Mouse (Mus musculus) MEL (cell line): ENCODE measurements at regions not wholly inside any gene's neighbourhood (a gene's known extent, or its start where the extent isn't known, plus 50 kb on each side); places are given as distances from the start of the nearest gene placed in this dataset.
A peak's percentile ranks its signal among the peaks of the same experiment; 100 is the strongest.

Experiments used
- DNase-seq: peaks from one replicate; pipeline ENCODE4 v3.0.0; 2011; ENCODE audit warnings: low read depth, low spot score
- H3K27ac ChIP-seq: 2 replicates; pipeline ENCODE4 v1.5.1; 2012; ENCODE audit warnings: low read depth, mild to moderate bottlenecking, control low read depth, low read length, moderate library complexity; ENCODE audit not compliant: control insufficient read depth
- H3K27me3 ChIP-seq, 2 experiments: fragments of 150-350 bp in 1 of 2; sonication (generic) in 1 of 2; 2 replicates each; pipeline ENCODE4 v1.6.1; 2012; ENCODE audit warnings: low read length in 2 of 2, mild to moderate bottlenecking in 2 of 2, improper control_type of control experiment in 1 of 2, moderate library complexity in 1 of 2; ENCODE audit not compliant: insufficient read depth in 2 of 2, control insufficient read depth in 1 of 2
- H3K36me3 ChIP-seq, 2 experiments: 2 replicates each; pipeline ENCODE4 v1.6.1; 2012 to 2014; ENCODE audit warnings: low read length in 2 of 2, improper control_type of control experiment in 1 of 2, inconsistent platforms in 1 of 2, mild to moderate bottlenecking in 1 of 2; ENCODE audit not compliant: insufficient read depth in 2 of 2, control insufficient read depth in 1 of 2
- H3K4me1 ChIP-seq, 2 experiments: fragments of 150-350 bp in 1 of 2; sonication (generic) in 1 of 2; 2 replicates each; pipeline ENCODE4 v1.6.1; 2012; ENCODE audit warnings: low read length in 2 of 2, improper control_type of control experiment in 1 of 2, mild to moderate bottlenecking in 1 of 2; ENCODE audit not compliant: insufficient read depth in 2 of 2, control insufficient read depth in 1 of 2
- H3K4me3 ChIP-seq, 2 experiments: fragments of 150-350 bp in 1 of 2; sonication (generic) in 1 of 2; 2 replicates each; pipeline ENCODE4 v1.5.1; 2012; ENCODE audit warnings: low read depth in 2 of 2, low read length in 2 of 2, mild to moderate bottlenecking in 2 of 2, moderate library complexity in 2 of 2, control low read depth in 1 of 2, improper control_type of control experiment in 1 of 2; ENCODE audit not compliant: control insufficient read depth in 1 of 2, insufficient read depth in 1 of 2
- H3K79me2 ChIP-seq: 2 replicates; pipeline ENCODE4 v1.6.1; 2012; ENCODE audit warnings: mild to moderate bottlenecking, low read length, moderate library complexity; ENCODE audit not compliant: control insufficient read depth, poor library complexity, insufficient read depth
- H3K9ac ChIP-seq: 2 replicates; pipeline ENCODE4 v1.6.1; 2012; ENCODE audit warnings: low read depth, mild to moderate bottlenecking, control low read depth, low read length, moderate library complexity; ENCODE audit not compliant: control insufficient read depth, poor library complexity, severe bottlenecking
- H3K9me3 ChIP-seq: fragments of 150-350 bp; sonication (generic); replicated peaks from 2 replicates; pipeline ENCODE4 v1.6.1; 2012; ENCODE audit warnings: mild to moderate bottlenecking, low read length, improper control_type of control experiment, moderate library complexity; ENCODE audit not compliant: insufficient read depth
- BHLHE40 ChIP-seq: IDR thresholded peaks from 2 replicates; pipeline ENCODE4 v1.6.1; 2012; ENCODE audit warnings: low read depth, mild to moderate bottlenecking, inconsistent platforms, low read length, improper control_type of control experiment, borderline replicate concordance
- CHD2 ChIP-seq: IDR thresholded peaks from 2 replicates; pipeline ENCODE4 v1.6.1; 2011; ENCODE audit warnings: low read length, improper control_type of control experiment
- HCFC1 ChIP-seq: IDR thresholded peaks from 2 replicates; pipeline ENCODE4 v1.6.1; 2012; ENCODE audit warnings: low read depth, mild to moderate bottlenecking, inconsistent platforms, low read length, improper control_type of control experiment, moderate library complexity
- JUND ChIP-seq: IDR thresholded peaks from 2 replicates; pipeline ENCODE4 v1.6.1; 2011; ENCODE audit warnings: low read depth, mild to moderate bottlenecking, improper control_type of control experiment, low read length
- MAZ ChIP-seq: IDR thresholded peaks from 2 replicates; pipeline ENCODE4 v1.6.1; 2012; ENCODE audit warnings: low read depth, mild to moderate bottlenecking, inconsistent platforms, low read length, improper control_type of control experiment
- MEF2A ChIP-seq: IDR thresholded peaks from 2 replicates; pipeline ENCODE4 v1.6.1; 2014; ENCODE audit warnings: low read depth, mild to moderate bottlenecking, inconsistent platforms, low read length, improper control_type of control experiment; ENCODE audit not compliant: poor library complexity, insufficient replicate concordance, severe bottlenecking; ENCODE audit errors: extremely low read depth
- MYB ChIP-seq: IDR thresholded peaks from 2 replicates; pipeline ENCODE4 v1.6.1; 2011; ENCODE audit warnings: mild to moderate bottlenecking, low read depth, low read length, improper control_type of control experiment
- NRF1 ChIP-seq: IDR thresholded peaks from 2 replicates; pipeline ENCODE4 v1.6.1; 2014; ENCODE audit warnings: low read depth, mild to moderate bottlenecking, inconsistent platforms, low read length, improper control_type of control experiment, moderate library complexity; ENCODE audit not compliant: poor library complexity, insufficient read depth, severe bottlenecking
- SMC3 ChIP-seq: IDR thresholded peaks from 2 replicates; pipeline ENCODE4 v1.6.1; 2011; ENCODE audit warnings: low read depth, low read length, improper control_type of control experiment
- UBTF ChIP-seq: IDR thresholded peaks from 2 replicates; pipeline ENCODE4 v1.6.1; 2012; ENCODE audit warnings: low read depth, mild to moderate bottlenecking, inconsistent platforms, low read length, improper control_type of control experiment, moderate library complexity, borderline replicate concordance; ENCODE audit not compliant: insufficient read depth
- USF1 ChIP-seq: IDR thresholded peaks from 2 replicates; pipeline ENCODE4 v1.6.1; 2014; ENCODE audit warnings: low read depth, mild to moderate bottlenecking, inconsistent platforms, low read length, improper control_type of control experiment, moderate library complexity
- USF2 ChIP-seq, 2 experiments: IDR thresholded peaks; 2 replicates each; pipeline ENCODE4 v1.6.1; 2011 to 2012; ENCODE audit warnings: improper control_type of control experiment in 2 of 2, low read length in 2 of 2, borderline replicate concordance in 1 of 2, inconsistent platforms in 1 of 2, low read depth in 1 of 2, mild to moderate bottlenecking in 1 of 2; ENCODE audit not compliant: insufficient read depth in 1 of 2
- ZC3H11A ChIP-seq: IDR thresholded peaks from 2 replicates; pipeline ENCODE4 v1.6.1; 2012; ENCODE audit warnings: low read depth, mild to moderate bottlenecking, inconsistent platforms, low read length, improper control_type of control experiment

DNA sequence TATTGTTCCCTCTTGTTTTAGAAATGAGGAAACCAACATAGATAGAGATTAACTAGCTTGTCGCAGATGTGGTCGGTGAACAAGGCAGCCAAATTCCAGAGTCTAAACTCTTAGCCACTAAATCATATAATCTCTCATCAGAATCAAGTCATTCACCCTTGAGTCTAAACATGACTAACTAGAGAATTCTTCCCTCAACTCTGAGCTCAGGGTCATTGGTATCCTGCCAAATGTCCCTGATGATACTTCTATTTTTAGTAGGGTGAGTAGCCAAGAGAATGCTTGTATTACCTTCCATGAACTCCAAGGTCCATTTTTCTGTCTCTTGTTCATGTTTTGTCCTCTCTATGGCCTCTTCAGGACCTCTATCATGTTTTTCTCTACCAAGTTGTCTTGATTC is 174.9 kb upstream of the Tars start:
- DNase-seq, result no peak
- H3K36me3 ChIP-seq, result no peaks in the 10 kb centered on the region
- no peaks in the 10 kb centered on the region for H3K9me3 ChIP-seq
- H3K4me3 ChIP-seq, result no peak overlapping the region
- no peaks in the 10 kb centered on the region for H3K79me2 ChIP-seq
- no peak overlapping the region for H3K9ac ChIP-seq
- H3K27ac ChIP-seq, result no peak overlapping the region
- TF ChIP-seq NRF1 (no peak), MYB (no peak), MEF2A (no peak), ZC3H11A (no peak)
- H3K27me3 ChIP-seq, result peaks cover 0 to 2% of the 10 kb centered on the region in 2 experiments; a peak in 3 of 4 replicates
- H3K4me1 ChIP-seq, result no peaks in the 10 kb centered on the region

DNA sequence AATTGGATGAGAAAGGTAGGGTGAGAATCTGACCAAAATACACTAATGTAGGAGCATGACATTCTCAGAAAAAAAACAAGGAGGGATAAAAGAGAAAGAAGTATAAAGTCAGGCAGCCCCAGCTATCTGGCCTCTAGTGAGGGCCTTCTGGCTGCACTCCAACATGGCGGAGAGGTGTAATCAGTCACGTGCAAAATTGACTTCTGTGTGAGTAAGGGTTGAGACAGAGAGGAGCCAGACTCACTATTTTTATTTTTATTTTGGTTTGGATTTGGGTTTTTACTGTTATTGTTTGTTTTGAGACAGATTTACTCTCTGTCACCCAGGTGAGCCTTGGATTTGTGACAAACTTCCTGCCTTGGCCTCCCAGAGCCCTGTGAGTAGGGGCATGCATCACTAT is 174.0 kb upstream of the Tars start:
- Histone ChIP-seq H3K4me1 (no peaks in the 10 kb centered on the region), H3K27ac (no peak overlapping the region), H3K4me3 (no peak overlapping the region), H3K79me2 (no peaks in the 10 kb centered on the region), H3K9ac (no peak overlapping the region), H3K9me3 (no peaks in the 10 kb centered on the region), H3K36me3 (no peaks in the 10 kb centered on the region), H3K27me3 (peaks cover 0 to 2% of the 10 kb centered on the region in 2 experiments; a peak in 3 of 4 replicates)
- TF ChIP-seq BHLHE40, result 0 out of 2 replicates have a peak, but pooled peaks have one; percentile 14
- peak; percentile 51; the same call in 1 of the 2 replicates for TF ChIP-seq USF1
- no peak for TF ChIP-seq JUND
- TF ChIP-seq MAZ, result no peak
- no peak for TF ChIP-seq UBTF
- no peak for DNase-seq

DNA sequence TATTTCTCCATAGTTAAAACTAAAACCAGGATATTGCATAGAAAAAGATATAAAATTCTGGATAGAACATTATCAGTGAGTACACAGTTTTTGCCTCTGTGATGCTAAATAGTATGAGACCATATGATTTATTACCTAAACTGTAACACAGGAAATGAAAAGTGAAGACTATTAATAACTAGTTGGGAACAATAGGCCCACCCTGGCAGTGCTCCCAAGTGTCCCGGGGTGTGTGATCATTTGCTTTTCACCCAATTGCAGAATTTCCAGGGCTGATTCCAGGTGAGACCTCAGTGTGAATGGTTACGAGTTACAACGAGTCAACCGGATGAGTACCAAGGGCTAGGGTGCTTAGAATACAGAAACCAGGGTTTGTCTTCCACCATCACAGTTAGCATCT is 172.6 kb upstream of the Tars start:
- H3K9ac ChIP-seq, result no peak overlapping the region
- TF ChIP-seq HCFC1 (no peak), SMC3 (no peak), USF2 (IDR thresholded peaks at IDR 0.05; ENCODE audit: borderline replicate concordance in 1 of 2, insufficient read depth in 1 of 2, low read depth in 1 of 2, low read length in 2 of 2) (no peak), CHD2 (no peak)
- H3K4me1 ChIP-seq, result no peaks in the 10 kb centered on the region
- H3K36me3 ChIP-seq, result no peaks in the 10 kb centered on the region
- H3K27ac ChIP-seq, result no peak overlapping the region
- H3K79me2 ChIP-seq, result no peaks in the 10 kb centered on the region
- no peak for DNase-seq
- H3K27me3 ChIP-seq, result peaks cover 0 to 2% of the 10 kb centered on the region in 2 experiments; a peak in 3 of 4 replicates
- H3K9me3 ChIP-seq, result no peaks in the 10 kb centered on the region
- no peak overlapping the region for H3K4me3 ChIP-seq
